Mouse (Mus musculus) adipose tissue, adult 10 weeks (tissue): ENCODE results near the gene Tnfaip8l1. TPM values are rescaled to one million over a fixed set of nuclear protein-coding genes. Genes with fewer than 3 reads are reported as not detected.

Experiments
- polyA plus RNA-seq: library from polyadenylated mRNA; stranded (reverse); fragments of 350-450 nt; fragmentation: Illumina TruSeq; extraction: RNeasy Lipid Tissue Mini Kit (QIAGEN cat#74804); gene quantifications from one replicate; pipeline ENCODE4 v1.2.3, GENCODE M21; 2014; ENCODE audit warnings: low read depth, low replicate concordance

Tnfaip8l1 gene
- polyA plus RNA-seq = 1.7 TPM

DNA sequence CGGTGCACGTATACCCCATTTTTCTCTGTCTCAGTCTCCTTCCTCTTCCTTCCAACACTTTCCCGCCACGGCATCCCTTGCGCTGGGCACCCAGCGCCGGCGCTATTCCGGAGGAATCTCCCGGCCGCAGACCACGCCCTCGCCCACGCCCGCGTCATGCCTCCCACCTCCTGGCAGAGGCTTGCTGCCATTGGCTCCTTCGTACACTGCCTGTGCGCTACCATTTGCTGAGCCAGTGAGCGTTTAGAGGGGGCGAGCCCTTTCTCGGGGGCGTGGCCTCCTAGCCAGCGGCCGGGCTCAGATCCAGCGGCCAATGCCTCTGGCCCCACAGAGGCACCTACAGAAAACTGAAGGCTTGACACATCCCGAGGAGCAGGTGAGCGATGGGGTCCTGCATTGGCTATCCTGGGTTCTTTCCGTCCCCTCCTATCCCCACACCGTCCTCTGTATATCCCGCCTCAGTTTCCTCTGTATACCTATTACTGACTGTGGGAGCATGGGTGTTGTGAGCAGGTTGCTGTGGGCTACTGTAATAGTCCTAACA lies at the start of gene Tnfaip8l1:
Gene Tnfaip8l1 (plus strand): TSS at position 247 of the 544 bp plus-strand sequence.

DNA sequence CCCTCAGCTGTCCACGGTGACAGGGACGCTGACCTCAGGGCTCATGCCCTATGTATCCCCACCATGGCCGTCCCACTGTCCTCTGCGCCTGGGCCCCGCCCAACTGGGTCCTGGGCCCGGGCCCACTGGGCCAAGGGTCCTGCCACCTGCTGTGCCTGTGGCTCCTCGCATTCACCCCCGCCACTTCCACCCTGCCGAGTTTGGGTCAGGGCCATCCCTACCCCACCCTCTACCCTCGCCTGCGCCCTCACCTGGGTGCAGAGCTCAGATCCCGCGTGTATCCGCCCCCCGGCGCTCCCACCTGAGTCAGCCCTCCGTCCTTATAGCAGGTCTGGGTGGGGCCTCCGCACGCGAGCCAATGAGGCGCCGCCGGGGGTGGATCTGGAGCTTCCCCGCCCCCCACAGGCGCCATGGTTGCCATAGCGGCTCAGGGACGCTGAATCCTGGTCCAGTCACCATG lies 45.0 kb upstream of the Tnfaip8l1 start, which contains the start of gene Plin5:
Gene Plin5 (minus strand): TSS at position 346 of the 460 bp plus-strand sequence.

DNA sequence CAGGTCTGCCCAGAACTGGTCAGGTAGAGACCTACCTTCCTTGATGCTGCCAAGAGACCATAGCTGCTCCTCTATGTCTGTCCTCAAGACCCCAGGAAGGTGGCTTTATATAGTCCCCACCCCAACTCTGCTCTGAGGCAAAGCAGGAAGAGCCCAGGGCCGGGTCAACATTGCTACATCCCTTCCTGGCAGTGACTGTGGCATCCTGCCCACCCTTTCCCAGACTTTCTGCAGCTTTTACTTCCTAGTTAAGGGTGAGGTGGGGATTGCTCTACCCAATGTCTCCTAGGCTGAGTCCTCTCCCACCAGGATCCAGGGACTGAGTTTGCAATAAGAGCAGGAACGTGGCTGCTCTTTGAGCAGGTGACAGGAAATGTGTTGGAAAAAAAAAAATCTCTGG lies 40.5 kb upstream of the Tnfaip8l1 start, which contains the start of gene Lrg1:
Gene Lrg1 (minus strand): TSS at position 176 of the 400 bp plus-strand sequence.

DNA sequence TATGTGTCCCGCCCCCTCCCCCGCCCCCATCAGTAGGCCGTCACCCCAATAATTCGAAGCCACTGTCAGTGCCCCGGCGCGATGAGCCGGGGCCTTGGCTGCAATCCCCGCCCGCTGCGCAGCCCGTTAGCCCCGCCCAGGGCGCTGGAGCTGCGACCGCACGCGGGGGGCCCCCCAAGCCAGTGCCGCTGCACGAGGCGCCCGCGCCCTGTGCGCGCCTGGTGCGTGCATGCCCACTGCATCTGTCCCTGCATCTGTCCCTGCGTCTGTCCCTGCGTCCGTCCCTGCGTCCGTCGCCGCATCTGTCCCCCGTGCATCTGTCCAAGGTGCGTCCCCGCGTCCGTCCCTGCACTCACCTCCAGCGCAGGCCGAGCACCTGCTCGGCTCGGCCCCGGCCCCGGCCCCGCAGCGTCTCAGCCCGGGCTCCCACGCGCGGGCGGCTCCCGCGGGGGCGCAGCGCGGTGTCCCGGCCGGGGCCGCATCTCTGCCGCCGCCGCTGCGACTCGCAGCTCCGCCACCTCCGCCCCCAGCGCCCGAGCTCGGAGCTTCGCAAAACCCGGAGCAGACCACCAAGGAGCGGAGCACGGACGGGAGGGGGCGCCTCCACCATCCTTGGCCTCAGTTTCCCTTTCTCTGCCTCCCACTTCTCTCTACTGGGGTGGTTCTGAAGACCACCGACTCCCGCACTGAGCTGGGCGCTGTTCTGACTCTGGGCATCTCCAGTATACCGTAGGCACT lies 22.2 kb upstream of the Tnfaip8l1 start, which contains the start of gene Sema6b:
Gene Sema6b (minus strand): TSS at position 486 of the 738 bp plus-strand sequence.

GRCm38 (mm10) chr17:56183658-56184103 lies 21.4 kb downstream of the Tnfaip8l1 start, which contains the start of gene Mydgf:
Gene Mydgf, minus strand, starts transcription at chr17:56183920.

GRCm38 (mm10) chr17:56218377-56219191 lies 56.3 kb downstream of the Tnfaip8l1 start, which contains the start of gene Dpp9:
Gene Dpp9, minus strand, starts transcription at chr17:56218905.

Other genes starting within 250 kb of the Tnfaip8l1 start
- 7.1 TPM for gene Zfp119b, start 213.0 kb upstream of the Tnfaip8l1 start, polyA plus RNA-seq
- 2.5 TPM for gene Ebi3, start 209.8 kb upstream of the Tnfaip8l1 start, polyA plus RNA-seq
- 10.1 TPM for gene Yju2, start 203.4 kb upstream of the Tnfaip8l1 start, polyA plus RNA-seq
- gene Shd, start 192.0 kb upstream of the Tnfaip8l1 start, polyA plus RNA-seq = 2.6 TPM
- gene Fsd1, start 176.0 kb upstream of the Tnfaip8l1 start, polyA plus RNA-seq = not detected
- gene Stap2, start 156.9 kb upstream of the Tnfaip8l1 start, polyA plus RNA-seq = 51.0 TPM
- gene Mpnd, start 156.8 kb upstream of the Tnfaip8l1 start, polyA plus RNA-seq = 53.2 TPM
- 43.8 TPM for gene Sh3gl1, start 125.8 kb upstream of the Tnfaip8l1 start, polyA plus RNA-seq
- gene Chaf1a, start 122.0 kb upstream of the Tnfaip8l1 start, polyA plus RNA-seq = 4.7 TPM
- gene Ubxn6, start 87.4 kb upstream of the Tnfaip8l1 start, polyA plus RNA-seq = 75.3 TPM
- gene Hdgfl2, start 82.8 kb upstream of the Tnfaip8l1 start, polyA plus RNA-seq = 58.6 TPM
- gene Plin4, start 52.7 kb upstream of the Tnfaip8l1 start, polyA plus RNA-seq = 510 TPM
- gene Plin5, start 44.9 kb upstream of the Tnfaip8l1 start, polyA plus RNA-seq = 10.4 TPM
- 160 TPM for gene Lrg1, start 40.5 kb upstream of the Tnfaip8l1 start, polyA plus RNA-seq
- gene Sema6b, start 22.1 kb upstream of the Tnfaip8l1 start, polyA plus RNA-seq = 5.5 TPM
- 63.5 TPM for gene Mydgf, start 21.4 kb downstream of the Tnfaip8l1 start, polyA plus RNA-seq
- 24.6 TPM for gene Dpp9, start 56.4 kb downstream of the Tnfaip8l1 start, polyA plus RNA-seq
- 14.1 TPM for gene Fem1a, start 94.3 kb downstream of the Tnfaip8l1 start, polyA plus RNA-seq
- gene Ticam1, start 114.3 kb downstream of the Tnfaip8l1 start, polyA plus RNA-seq = 14.9 TPM
- 42.2 TPM for gene Plin3, start 130.4 kb downstream of the Tnfaip8l1 start, polyA plus RNA-seq
- 3.3 TPM for gene Arrdc5, start 137.8 kb downstream of the Tnfaip8l1 start, polyA plus RNA-seq
- 6.0 TPM for gene Uhrf1, start 140.8 kb downstream of the Tnfaip8l1 start, polyA plus RNA-seq
- gene Kdm4b, start 163.6 kb downstream of the Tnfaip8l1 start, polyA plus RNA-seq = 28.3 TPM